Mouse (Mus musculus) heart, adult 2 months (tissue): ENCODE results near the gene Tmem179.

Source experiments
- CTCF ChIP-seq: fragments of 200-600 bp; IDR thresholded peaks from 2 replicates; pipeline ENCODE4 v1.8.1; 2022; ENCODE audit warnings: antibody characterized with exemption, mild to moderate bottlenecking, moderate library complexity
- EP300 ChIP-seq: fragments of 200-500 bp; IDR thresholded peaks from 2 replicates; pipeline ENCODE4 v1.6.1; 2011; ENCODE audit warnings: low read depth, low read length, control low read depth; ENCODE audit not compliant: insufficient read depth
- POLR2A ChIP-seq: fragments of 200-500 bp; IDR thresholded peaks from 2 replicates; pipeline ENCODE4 v1.6.1; 2011; ENCODE audit warnings: mild to moderate bottlenecking, low read depth, low read length, control low read depth; ENCODE audit not compliant: insufficient read depth

DNA sequence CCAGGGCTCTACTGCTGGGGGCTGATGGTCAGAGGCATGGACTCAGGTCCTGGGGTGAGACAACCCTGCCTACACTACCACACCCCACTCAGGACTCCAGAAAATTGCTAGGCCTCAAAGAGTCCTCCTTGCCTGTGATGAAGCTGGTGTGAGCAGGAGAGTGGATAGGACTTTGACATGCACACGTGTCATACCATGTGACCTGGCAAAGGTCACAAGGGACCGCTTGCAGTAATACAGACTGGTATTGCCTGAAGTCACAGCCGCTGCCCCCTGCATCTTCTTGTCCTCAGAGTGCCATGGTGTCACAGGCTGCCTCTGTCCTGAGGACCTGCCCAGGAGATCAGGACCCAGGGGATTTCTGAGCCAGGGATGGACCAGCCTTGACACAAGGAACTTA lies 52.0 kb downstream of the Tmem179 start:
- TF ChIP-seq CTCF (no peak), EP300 (no peak), POLR2A (no peak)
